Mouse (Mus musculus) thymus, adult 18-20 months (tissue): ENCODE data around the gene 4930438A08Rik.

Source experiments
- DNase-seq, 2 experiments: peaks; one replicate each; pipeline ENCODE4 v3.0.0; 2022; ENCODE audit warnings: mixed read lengths in 2 of 2

4930438A08Rik gene

DNA sequence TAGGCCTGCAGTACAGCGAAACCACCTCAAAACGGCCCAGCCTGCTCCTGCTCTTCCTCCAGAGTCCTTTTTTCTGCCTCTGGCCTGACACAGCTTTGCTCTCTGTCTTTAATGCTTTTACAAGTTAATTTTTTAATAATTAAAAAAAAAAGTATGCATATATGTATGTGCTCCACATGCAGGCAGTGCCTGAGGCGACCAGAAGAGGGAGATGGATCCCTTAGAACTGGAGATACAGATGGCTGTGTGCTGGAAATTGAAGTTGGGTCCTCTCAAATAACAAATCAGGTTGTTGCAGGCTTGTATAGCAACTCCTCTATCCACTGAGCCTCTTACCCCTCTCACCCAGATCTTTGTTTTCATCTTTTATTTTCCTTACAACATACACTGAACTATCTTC, 52.2 kb downstream of the 4930438A08Rik start:
- DNase-seq: no peak

DNA sequence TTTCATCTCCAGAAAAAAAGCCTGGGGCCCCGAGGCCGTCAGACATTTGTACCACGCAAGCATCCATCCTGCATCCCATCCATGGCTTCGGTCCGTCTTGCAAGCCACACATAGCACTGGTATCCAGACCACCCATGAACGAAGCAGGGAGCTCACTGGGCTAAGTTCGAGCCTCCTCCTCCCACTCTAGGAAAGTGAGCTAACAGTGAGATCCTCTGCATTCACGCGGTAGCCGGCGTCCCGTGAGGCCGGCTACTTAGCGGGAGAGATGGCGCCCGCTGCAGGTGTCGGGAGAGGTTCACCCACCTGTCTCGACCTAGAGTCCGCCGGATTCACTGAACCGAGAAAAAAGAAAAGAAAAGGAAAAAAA, 55.3 kb downstream of the 4930438A08Rik start:
- peak in 1 of 2 experiments; percentile 30 for DNase-seq

DNA sequence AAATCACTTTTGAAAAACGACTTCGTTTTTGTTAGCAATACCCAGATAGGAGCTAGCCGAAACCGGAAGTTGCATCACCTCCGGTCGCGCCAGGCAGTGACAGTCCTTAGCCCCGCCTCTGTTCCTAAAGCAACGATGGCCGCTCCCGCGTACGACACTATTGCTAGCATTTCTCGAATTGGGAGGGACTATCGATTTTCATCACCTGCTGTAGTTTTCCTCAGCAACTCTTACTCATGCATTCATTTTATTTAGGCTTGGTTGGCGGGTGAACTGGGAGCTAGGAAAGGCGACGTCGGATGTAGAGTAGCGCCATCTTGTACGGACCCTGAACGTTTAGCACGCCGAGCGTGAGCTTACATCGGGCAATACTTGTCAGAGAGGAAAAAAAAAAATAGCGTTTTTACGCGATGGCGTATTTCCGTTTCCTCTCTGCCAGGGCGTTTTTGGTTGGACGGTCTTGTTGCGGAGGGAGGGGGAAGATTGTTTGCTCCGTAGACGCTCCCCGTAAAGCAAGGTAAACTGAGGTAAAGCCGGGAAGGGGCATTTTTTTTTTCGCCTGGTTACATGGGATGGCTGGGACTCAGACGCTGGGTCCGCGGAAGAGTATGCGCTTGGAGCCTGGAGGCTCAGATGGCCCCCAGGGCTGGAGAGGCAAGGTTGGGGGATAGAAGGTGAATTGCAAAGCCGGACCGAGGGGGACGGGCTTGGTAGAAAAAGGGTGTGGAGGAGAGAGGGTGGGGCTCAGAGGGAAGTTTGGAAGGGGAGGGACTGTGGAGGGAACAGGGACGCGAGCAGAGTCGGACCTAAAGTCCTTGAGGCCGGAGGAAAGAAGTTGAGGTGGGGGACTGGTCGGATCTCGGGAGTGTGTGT, 55.9 kb downstream of the 4930438A08Rik start, which contains the start of the genes Zfp672 and Sh3bp5l:
TSS of gene Zfp672 (minus strand) at position 64 of the 873 bp plus-strand sequence.
TSS of gene Sh3bp5l (plus strand) at position 449 of the 873 bp plus-strand sequence.
- DNase-seq: peak; percentile 70 to 84

DNA sequence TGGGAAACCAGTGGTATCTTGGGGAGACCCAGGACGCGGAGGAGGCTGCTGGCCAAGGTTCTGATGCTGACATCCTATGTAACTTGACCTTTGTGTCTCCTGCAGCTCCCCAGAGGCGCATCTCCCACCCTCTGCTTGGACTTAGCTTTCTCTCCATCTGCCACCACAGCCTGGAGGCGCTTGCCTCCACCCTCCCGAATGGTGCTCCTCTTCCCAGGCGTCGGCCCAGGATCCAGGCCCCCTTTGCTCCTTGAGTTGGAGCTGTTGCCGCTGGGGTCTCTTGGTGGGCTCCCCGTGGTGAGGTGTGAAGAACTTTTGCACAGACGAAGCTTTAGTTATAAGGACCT, 56.5 kb downstream of the 4930438A08Rik start:
- no peak for DNase-seq

DNA sequence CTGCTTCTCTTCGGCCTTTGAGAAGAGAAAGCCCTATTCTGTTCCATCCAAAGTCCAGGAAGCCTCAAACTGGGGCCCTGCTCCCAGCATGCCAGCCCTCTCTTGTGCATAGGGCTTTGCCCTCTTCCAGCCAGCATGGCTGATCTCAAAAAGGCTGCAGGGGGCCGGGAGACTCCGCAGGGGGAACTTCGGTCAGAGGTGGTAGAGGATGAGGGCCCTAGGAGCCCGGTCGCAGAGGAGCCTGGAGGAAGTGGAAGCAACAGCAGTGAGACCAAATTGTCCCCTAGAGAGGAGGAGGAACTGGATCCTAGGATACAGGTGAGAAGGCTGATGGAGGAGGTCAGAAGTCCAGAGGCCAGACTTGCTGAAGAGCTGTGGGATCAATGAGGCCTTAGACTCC, 56.9 kb downstream of the 4930438A08Rik start:
- DNase-seq: no peak

DNA sequence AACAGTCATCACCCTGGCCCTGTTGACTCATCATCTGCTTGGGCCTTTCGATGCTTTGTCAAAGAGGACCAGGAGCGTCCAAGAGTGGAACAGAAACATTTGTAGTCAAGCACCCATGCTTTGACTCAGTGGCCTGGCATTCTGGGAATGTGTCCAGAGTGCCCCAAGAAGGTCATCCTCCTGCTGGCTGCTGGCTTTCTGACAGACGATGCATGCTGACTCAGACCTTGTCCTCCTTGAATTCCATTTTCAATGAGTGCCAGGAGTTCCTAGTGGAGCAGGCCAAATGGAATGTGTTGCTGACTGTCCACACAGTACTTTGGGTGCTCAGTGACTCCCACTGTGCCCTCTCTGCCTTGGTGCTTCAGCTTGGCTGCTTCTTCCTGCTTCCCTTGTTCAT, 60.1 kb downstream of the 4930438A08Rik start:
- DNase-seq: no peak
